Mouse (Mus musculus) myocyte (in vitro differentiated cells): Measurements from ENCODE around the gene Hoxd12. TPM values are rescaled to one million over a fixed set of nuclear protein-coding genes. Genes with fewer than 3 reads are reported as not detected.

Experiments
- H3K27me3 ChIP-seq: one replicate; pipeline ENCODE4 v1.6.1; 2011; ENCODE audit not compliant: control insufficient read depth, insufficient read depth, insufficient read length
- H3K36me3 ChIP-seq: one replicate; pipeline ENCODE4 v1.6.1; 2011; ENCODE audit not compliant: control insufficient read depth, insufficient read depth
- H3K4me2 ChIP-seq: one replicate; pipeline ENCODE4 v1.6.1; 2011; ENCODE audit warnings: low read depth, control low read depth
- H3K4me3 ChIP-seq: one replicate; pipeline ENCODE4 v1.5.1; 2011; ENCODE audit warnings: mild to moderate bottlenecking, control low read depth, moderate library complexity
- H3K79me2 ChIP-seq: one replicate; pipeline ENCODE4 v1.6.1; 2011; ENCODE audit not compliant: control insufficient read depth, insufficient read depth
- H3ac ChIP-seq: one replicate; pipeline ENCODE4 v1.6.1; 2011; ENCODE audit not compliant: control insufficient read depth, insufficient read length
- CEBPB ChIP-seq: IDR thresholded peaks from 2 replicates; pipeline ENCODE4 v1.6.1; 2011; ENCODE audit warnings: mild to moderate bottlenecking, moderate library complexity; ENCODE audit not compliant: poor library complexity, insufficient read depth, severe bottlenecking
- E2F4 ChIP-seq: IDR thresholded peaks from one replicate; pipeline ENCODE4 v1.6.1; 2011; ENCODE audit warnings: mild to moderate bottlenecking, control low read depth, moderate library complexity; ENCODE audit not compliant: insufficient read depth
- MAX ChIP-seq: IDR thresholded peaks from one replicate; pipeline ENCODE4 v1.6.1; 2011; ENCODE audit warnings: low read depth, mild to moderate bottlenecking, control low read depth
- MYOD1 ChIP-seq, 3 experiments: IDR thresholded peaks; one replicate each; pipeline ENCODE4 v1.6.1; 2011; ENCODE audit warnings: control low read depth in 2 of 3, low read depth in 2 of 3, mild to moderate bottlenecking in 2 of 3, moderate library complexity in 1 of 3; ENCODE audit not compliant: insufficient read length in 2 of 3, control insufficient read depth in 1 of 3
- MYOG ChIP-seq, 3 experiments: IDR thresholded peaks; one replicate each; pipeline ENCODE4 v1.6.1; 2011; ENCODE audit warnings: control low read depth in 2 of 3, low read depth in 2 of 3, mild to moderate bottlenecking in 2 of 3; ENCODE audit not compliant: insufficient read length in 2 of 3, control insufficient read depth in 1 of 3, insufficient read depth in 1 of 3
- POLR2A ChIP-seq: IDR thresholded peaks from one replicate; pipeline ENCODE4 v1.6.1; 2011; ENCODE audit warnings: low read depth, mild to moderate bottlenecking, control low read depth, moderate library complexity; ENCODE audit not compliant: insufficient read length
- POLR2AphosphoS2 ChIP-seq: IDR thresholded peaks from one replicate; pipeline ENCODE4 v1.6.1; 2011; ENCODE audit warnings: low read depth, control low read depth; ENCODE audit not compliant: insufficient read length
- REST ChIP-seq: IDR thresholded peaks from one replicate; pipeline ENCODE4 v1.6.1; 2011; ENCODE audit warnings: mild to moderate bottlenecking, control low read depth, moderate library complexity; ENCODE audit not compliant: insufficient read depth, insufficient read length
- SRF ChIP-seq: IDR thresholded peaks from one replicate; pipeline ENCODE4 v1.6.1; 2011; ENCODE audit warnings: low read depth; ENCODE audit not compliant: control insufficient read depth, insufficient read length
- TCF12 ChIP-seq: IDR thresholded peaks from one replicate; pipeline ENCODE4 v1.6.1; 2011; ENCODE audit warnings: mild to moderate bottlenecking, control low read depth; ENCODE audit not compliant: poor library complexity, insufficient read depth, severe bottlenecking
- TCF3 ChIP-seq: IDR thresholded peaks from one replicate; pipeline ENCODE4 v1.6.1; 2011; ENCODE audit warnings: low read depth, control low read depth; ENCODE audit not compliant: insufficient read length
- USF1 ChIP-seq: IDR thresholded peaks from one replicate; pipeline ENCODE4 v1.6.1; 2011; ENCODE audit warnings: low read depth, mild to moderate bottlenecking, control low read depth, moderate library complexity
- polyA plus RNA-seq: library from polyadenylated mRNA; unstranded; fragments of >200 nt; fragmentation: generic; extraction: Trizol; gene quantifications from one replicate; pipeline ENCODE4 v1.2.1, GENCODE M21; 2012; ENCODE audit warnings: missing spikeins

The Hoxd12 gene
- polyA plus RNA-seq, 1 experiment: not detected

DNA sequence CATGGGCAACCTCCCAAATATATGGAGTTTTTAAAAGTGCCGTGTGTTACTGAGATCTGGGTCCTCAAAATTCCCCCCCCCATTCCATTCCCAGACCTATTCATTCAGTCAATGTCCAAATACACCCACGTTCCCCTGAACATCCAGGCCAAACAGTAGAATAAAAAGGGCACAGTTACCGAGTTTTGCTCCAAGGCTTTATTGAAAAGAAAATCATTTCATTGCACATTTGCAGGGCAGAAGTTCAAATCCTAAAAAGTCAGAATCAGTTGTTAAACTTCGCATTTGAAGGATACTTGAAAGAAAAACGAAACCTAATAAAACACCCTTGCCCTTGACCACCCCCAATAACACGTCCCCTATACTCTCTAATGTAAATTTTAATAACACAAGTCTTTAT is 28.0 kb downstream of the Hoxd12 start:
- H3ac ChIP-seq: no peak overlapping the region
- H3K27me3 ChIP-seq: peaks cover 59% of the 10 kb centered on the region
- H3K4me3 ChIP-seq: no peak overlapping the region
- H3K79me2 ChIP-seq: no peaks in the 10 kb centered on the region
- H3K4me2 ChIP-seq: no peak overlapping the region
- TF ChIP-seq MYOD1 (IDR thresholded peaks at IDR 0.05; ENCODE audit: control insufficient read depth in 1 of 3, insufficient read length in 2 of 3, low read depth in 2 of 3): no peak
- TF ChIP-seq CEBPB: no peak
- TF ChIP-seq TCF12: no peak
- TF ChIP-seq POLR2A: no peak
- no peak for TF ChIP-seq E2F4
- no peak for TF ChIP-seq MYOG (IDR thresholded peaks at IDR 0.05; ENCODE audit: control insufficient read depth in 1 of 3, insufficient read depth in 1 of 3, insufficient read length in 2 of 3, low read depth in 2 of 3)
- TF ChIP-seq SRF: no peak
- no peak for TF ChIP-seq POLR2AphosphoS2
- no peak for TF ChIP-seq USF1
- no peaks in the 10 kb centered on the region for H3K36me3 ChIP-seq

DNA sequence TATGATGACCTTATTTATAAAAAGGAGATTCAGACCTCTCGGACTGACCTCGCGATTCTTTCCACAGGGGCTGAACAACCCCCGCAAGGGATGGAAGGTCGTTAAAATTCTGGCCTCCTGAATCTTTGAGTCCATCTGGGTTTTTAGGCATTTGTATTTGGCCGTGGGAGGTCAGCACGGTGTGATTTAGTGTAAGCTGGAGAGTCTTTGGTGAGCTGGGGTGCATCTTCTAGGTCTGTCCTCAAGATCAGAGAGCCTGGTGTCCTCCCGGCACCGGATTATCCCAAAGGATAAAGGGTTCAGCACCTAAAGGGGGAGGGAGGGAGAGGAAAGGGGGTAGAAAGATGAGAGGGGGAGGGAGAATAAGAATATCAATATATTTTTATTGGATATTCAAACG is 28.5 kb downstream of the Hoxd12 start:
- H3K4me2 ChIP-seq: no peak overlapping the region
- H3ac ChIP-seq: no peak overlapping the region
- peaks cover 55% of the 10 kb centered on the region for H3K27me3 ChIP-seq
- no peak overlapping the region for H3K4me3 ChIP-seq
- no peaks in the 10 kb centered on the region for H3K79me2 ChIP-seq
- H3K36me3 ChIP-seq: no peaks in the 10 kb centered on the region
- TF ChIP-seq CEBPB (no peak), POLR2AphosphoS2 (no peak), TCF12 (no peak), POLR2A (no peak), TCF3 (no peak), MYOG (IDR thresholded peaks at IDR 0.05; ENCODE audit: control insufficient read depth in 1 of 3, insufficient read depth in 1 of 3, insufficient read length in 2 of 3, low read depth in 2 of 3) (no peak), E2F4 (no peak), SRF (no peak), MAX (no peak), USF1 (no peak), MYOD1 (IDR thresholded peaks at IDR 0.05; ENCODE audit: control insufficient read depth in 1 of 3, insufficient read length in 2 of 3, low read depth in 2 of 3) (no peak), REST (no peak)

DNA sequence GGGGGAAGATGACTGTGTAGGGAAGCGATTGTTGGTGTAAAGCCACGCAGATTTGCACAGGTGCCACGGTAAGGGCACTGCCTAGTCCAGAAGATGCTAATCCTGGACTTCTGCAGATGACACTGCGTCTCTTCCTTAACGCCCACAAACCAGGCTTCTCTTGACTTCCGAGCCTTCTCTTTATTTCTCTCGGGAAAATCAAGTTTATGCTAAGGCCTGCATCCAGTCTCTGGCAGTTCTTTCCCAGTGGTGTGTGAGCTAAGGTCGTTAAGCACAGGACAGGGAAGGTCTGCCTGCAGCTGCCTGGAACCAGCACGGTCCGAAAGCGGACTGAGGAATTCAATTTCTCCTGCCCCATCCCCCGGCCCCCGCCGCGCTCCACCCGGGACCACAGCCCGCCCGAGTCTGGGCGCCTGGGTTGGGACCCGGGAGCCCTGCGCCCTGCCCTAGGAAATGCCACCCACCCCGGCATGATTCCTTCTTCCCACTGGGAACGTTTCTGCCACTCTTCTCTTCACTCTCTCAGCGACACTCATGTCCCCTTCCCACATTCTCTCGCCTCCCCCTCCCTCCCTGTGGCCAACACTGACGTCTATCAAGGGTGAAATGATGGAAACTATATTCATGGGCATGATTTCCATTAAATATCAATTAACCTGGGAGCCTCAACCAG is 29.0 kb downstream of the Hoxd12 start:
- H3K36me3 ChIP-seq: no peaks in the 10 kb centered on the region
- H3K27me3 ChIP-seq: peaks cover 50% of the 10 kb centered on the region
- no peak overlapping the region for H3ac ChIP-seq
- H3K4me3 ChIP-seq: no peak overlapping the region
- no peak overlapping the region for H3K4me2 ChIP-seq
- TF ChIP-seq MYOD1 (IDR thresholded peaks at IDR 0.05; ENCODE audit: control insufficient read depth in 1 of 3, insufficient read length in 2 of 3, low read depth in 2 of 3) (no peak), REST (no peak), MAX (no peak), SRF (no peak), MYOG (IDR thresholded peaks at IDR 0.05; ENCODE audit: control insufficient read depth in 1 of 3, insufficient read depth in 1 of 3, insufficient read length in 2 of 3, low read depth in 2 of 3) (no peak), CEBPB (no peak), E2F4 (no peak), USF1 (no peak), TCF12 (no peak), POLR2A (no peak), POLR2AphosphoS2 (no peak), TCF3 (no peak)
- H3K79me2 ChIP-seq: no peaks in the 10 kb centered on the region

DNA sequence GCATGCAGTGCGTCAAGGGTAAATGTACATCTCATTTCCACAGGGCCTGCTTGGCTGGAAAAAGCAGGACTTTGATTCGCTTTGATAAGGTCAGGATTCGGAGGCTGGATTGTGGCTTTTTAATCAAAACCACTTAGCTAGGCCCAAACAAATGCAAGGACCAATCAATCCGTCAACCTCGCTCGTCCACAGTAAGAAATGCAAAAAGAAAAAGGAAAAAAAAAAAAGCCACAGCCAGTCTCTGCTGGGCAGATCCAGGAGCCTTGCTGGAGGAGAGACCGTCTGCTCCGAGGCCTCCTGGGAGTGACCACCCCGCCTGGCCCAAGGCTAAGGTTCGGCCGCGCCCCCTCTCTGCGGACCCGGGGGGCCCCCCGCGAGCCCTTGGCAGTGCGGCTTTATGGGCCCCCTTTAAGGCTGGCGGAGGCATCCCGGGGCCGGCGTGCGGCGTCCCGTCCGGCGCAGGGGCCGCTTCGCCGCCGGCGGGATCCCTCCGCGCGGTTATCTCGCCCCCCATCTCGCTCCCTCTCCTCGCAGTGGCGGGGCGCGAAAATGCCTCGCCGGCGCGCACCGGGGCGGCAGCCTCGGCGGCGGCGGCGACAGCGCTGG is 29.7 kb downstream of the Hoxd12 start, which contains the start of gene Hoxd8:
TSS of gene Hoxd8 (plus strand) at position 223 of the 606 bp plus-strand sequence.
- H3K79me2 ChIP-seq: no peaks in the 10 kb centered on the region
- H3ac ChIP-seq: no peak within 1 kb of the TSS
- peaks cover 50% of the 10 kb centered on the region for H3K27me3 ChIP-seq
- TF ChIP-seq SRF: no peak
- no peak for TF ChIP-seq REST
- TF ChIP-seq MAX: no peak
- no peak for TF ChIP-seq POLR2A
- no peak for TF ChIP-seq E2F4
- TF ChIP-seq USF1: no peak
- no peak for TF ChIP-seq MYOD1 (IDR thresholded peaks at IDR 0.05; ENCODE audit: control insufficient read depth in 1 of 3, insufficient read length in 2 of 3, low read depth in 2 of 3)
- no peak for TF ChIP-seq MYOG (IDR thresholded peaks at IDR 0.05; ENCODE audit: control insufficient read depth in 1 of 3, insufficient read depth in 1 of 3, insufficient read length in 2 of 3, low read depth in 2 of 3)
- no peak for TF ChIP-seq TCF12
- no peak for TF ChIP-seq TCF3
- no peak for TF ChIP-seq CEBPB
- no peak for TF ChIP-seq POLR2AphosphoS2
- no peaks in the 10 kb centered on the region for H3K36me3 ChIP-seq
- no peak within 1 kb of the TSS for H3K4me2 ChIP-seq
- H3K4me3 ChIP-seq: no peak within 1 kb of the TSS
